Comparison of ENCODE assay signal across 8 mouse cellular contexts in the genomic region with DNA sequence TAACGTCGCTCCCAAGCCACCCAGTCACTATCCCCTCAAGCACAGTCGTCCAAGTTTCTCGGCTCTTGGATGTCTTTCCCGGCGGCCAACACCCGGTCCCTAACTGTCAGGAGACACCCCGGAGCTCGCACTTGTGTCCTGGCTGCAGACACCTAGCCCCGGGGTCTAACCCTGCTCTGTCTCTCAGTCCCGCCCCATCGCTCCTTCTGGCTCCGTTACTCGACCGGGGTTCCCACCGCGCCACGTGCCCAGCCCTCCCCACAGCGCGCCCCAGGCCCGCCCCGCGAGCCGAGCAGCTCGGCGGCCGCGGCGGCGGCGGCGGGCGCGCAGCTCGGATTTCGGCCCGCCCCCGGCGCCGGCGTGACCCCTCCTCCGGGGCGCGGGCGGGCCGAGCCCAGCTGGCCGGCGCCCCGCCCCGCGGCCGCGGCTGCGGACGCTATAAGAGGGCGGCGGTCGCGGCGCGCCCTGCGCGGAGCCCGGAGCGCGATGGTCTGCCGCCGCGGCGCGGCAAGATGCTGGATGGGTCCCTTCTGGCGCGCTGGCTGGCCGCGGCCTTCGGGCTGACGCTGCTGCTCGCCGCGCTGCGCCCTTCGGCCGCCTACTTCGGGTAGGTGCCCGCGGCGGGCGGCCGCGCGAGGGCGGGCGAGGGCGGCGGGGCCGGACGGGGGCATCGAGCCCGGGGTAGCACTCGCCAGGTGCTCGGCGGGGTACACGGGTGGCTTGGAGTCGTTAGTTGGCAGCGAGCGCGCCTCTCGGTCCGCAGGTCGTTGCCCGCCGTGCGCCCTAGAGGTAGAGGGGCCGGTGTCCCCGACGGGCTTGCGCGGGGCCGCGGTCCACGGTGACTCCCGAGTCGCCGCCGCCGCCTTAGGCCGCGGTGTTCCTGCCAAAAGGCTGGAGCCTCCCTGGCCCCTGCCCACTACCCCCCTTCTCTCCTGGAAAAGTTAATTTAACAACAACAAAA. TPM values are rescaled to one million over a fixed set of nuclear protein-coding genes. Genes with fewer than 3 reads are reported as not detected.
DNase-seq lines count a peak whose midpoint lies in the region; ATAC-seq and TF ChIP-seq lines count a peak whose summit lies in the region.

TSS of gene Wnt9a (plus strand) at position 468 of the 961 bp plus-strand sequence.

- no peaks in the 10 kb centered on the region for H3K9me3 ChIP-seq in liver, postnatal 0 days (ENCODE audit: low read length)

- no peak within 1 kb of the TSS; the same call in 1 of the 2 replicates for H3K9ac ChIP-seq in liver, postnatal 0 days (replicated peaks)

- peak within 1 kb of the TSS; percentile 80 for H3K4me2 ChIP-seq in liver, postnatal 0 days (ENCODE audit: low read depth, low read length)

- DNase-seq in left cerebral cortex, adult 2 months (ENCODE audit: extremely low spot score in 1 of 2, low spot score in 2 of 2) = peak in 1 of 2 experiments; percentile 50
- DNase-seq in left cerebral cortex, adult 9 months (ENCODE audit: low spot score in 2 of 2) = no peak
- peak; percentile 90 for DNase-seq in embryo, embryonic 11 days
- peak; percentile 38 for DNase-seq in heart, adult 8-10 months (ENCODE audit: low spot score)
- peak; percentile 63 for DNase-seq in kidney, adult 2 months
- no peak for DNase-seq in liver, postnatal 0 days
- peak; percentile 56 for DNase-seq in ovary, postnatal 14 days (ENCODE audit: low spot score)

- H3K27me3 ChIP-seq in kidney, adult 2 months (replicated peaks; ENCODE audit: control insufficient read depth, insufficient read depth, low read length) = no peaks in the 10 kb centered on the region
- H3K27me3 ChIP-seq in liver, postnatal 0 days (ENCODE audit: insufficient read depth, low read length) = peaks cover 77% of the 10 kb centered on the region

- TF ChIP-seq EP300 in liver, postnatal 0 days (IDR thresholded peaks at IDR 0.05; ENCODE audit: low read depth) = no peak

- H3K36me3 ChIP-seq in kidney, adult 2 months (ENCODE audit: control insufficient read depth, insufficient read depth, low read length) = no peaks in the 10 kb centered on the region
- H3K36me3 ChIP-seq in liver, postnatal 0 days (replicated peaks; ENCODE audit: insufficient read depth, low read length) = no peaks in the 10 kb centered on the region

- WGBS in kidney, adult 2 months = 2% methylated on average over 123 of the region's 128 CpGs
- under 1% methylated on average over 71 of the region's 128 CpGs for WGBS in liver, postnatal 0 days (ENCODE audit: insufficient replicate concordance)

- peak within 1 kb of the TSS; percentile 56 for H3K4me3 ChIP-seq in left cerebral cortex, adult 2 months
- H3K4me3 ChIP-seq in kidney, adult 2 months (ENCODE audit: insufficient read depth, low read depth, low read length) = peak within 1 kb of the TSS; percentile 73
- H3K4me3 ChIP-seq in liver, postnatal 0 days (ENCODE audit: low read depth, low read length) = peak within 1 kb of the TSS; percentile 55

- H3K4me1 ChIP-seq in kidney, adult 2 months (ENCODE audit: control insufficient read depth, insufficient read depth, low read length) = no peaks in the 10 kb centered on the region
- H3K4me1 ChIP-seq in liver, postnatal 0 days (ENCODE audit: insufficient read depth) = peaks cover 6% of the 10 kb centered on the region; the same call in 1 of the 2 replicates

- peak; percentile 70 for ATAC-seq in liver, postnatal 0 days
- no peak for ATAC-seq in megakaryocyte-erythroid progenitor cell, adult 5-6 weeks (replicated peaks; ENCODE audit: low FRiP score, low TSS enrichment, poor library complexity, severe bottlenecking)

- H3K27ac ChIP-seq in left cerebral cortex, adult 2 months = peak within 1 kb of the TSS; percentile 86
- H3K27ac ChIP-seq in kidney, adult 2 months (ENCODE audit: insufficient read depth, low read depth, low read length) = no peak within 1 kb of the TSS
- H3K27ac ChIP-seq in liver, postnatal 0 days (ENCODE audit: low read depth) = no peak within 1 kb of the TSS

- no peak for TF ChIP-seq POLR2A in kidney, adult 2 months (IDR thresholded peaks at IDR 0.05; ENCODE audit: low read depth, low read length)

- no peak for TF ChIP-seq CTCF in left cerebral cortex, adult 2 months (IDR thresholded peaks at IDR 0.05)
- no peak for TF ChIP-seq CTCF in kidney, adult 2 months (conservative IDR thresholded peaks at IDR 0.05; ENCODE audit: insufficient read depth, insufficient read length, low read depth, low read length)
- TF ChIP-seq CTCF in liver, postnatal 0 days (IDR thresholded peaks at IDR 0.05; ENCODE audit: low read depth) = no peak

- intact Hi-C loops in left cerebral cortex, adult 2 months (cut with DNase I) = loop anchor here (2.0 to 5.0 kb wide), 3 partner anchors 24 to 121 kb away; no protein-coding TSS in a partner anchor

RNA-seq across cellular contexts. Expression of gene Wnt9a, which starts in this region (rescaled TPM):
- total RNA-seq in left cerebral cortex, adult 2 months (2021) = 10 to 100 TPM; 12.2 to 19.7 TPM
- 1 to 10 TPM; 4.3 to 4.9 (median 4.6) TPM for total RNA-seq in heart, adult 8-10 months (2022)
- 1.7 and 1.8 TPM in 2 replicates for polyA plus RNA-seq in kidney, adult 2 months (2012; rRNA removed)
- polyA plus RNA-seq in liver, postnatal 0 days (2015; fragmentation: Nextera tagmentation; extraction: Ambion mirVana) = 0.16 and 0.18 TPM in 2 replicates
- not detected in 2 replicates for total RNA-seq in megakaryocyte-erythroid progenitor cell, adult 5-6 weeks (2014; fragmentation: Nextera tagmentation)
- total RNA-seq in megakaryocyte-erythroid progenitor cell, adult 5-6 weeks (2017) = not detected in 2 replicates

Comparison
In these comparisons a context has a peak if more than half of its experiments do, and no peak if none do; other contexts are left out.
1. RNA of gene Wnt9a (total RNA-seq): 12.2 to 19.7 TPM in left cerebral cortex, adult 2 months and 4.3 to 4.9 TPM in heart, adult 8-10 months; not detected in megakaryocyte-erythroid progenitor cell, adult 5-6 weeks; every median in the first group is over 4 times any median in the second.
2. Peak in ATAC-seq, H3K4me3 ChIP-seq and H3K4me2 ChIP-seq in liver, postnatal 0 days; RNA of the gene not detected or under 1 TPM.
3. DNase-seq: peak in embryo, embryonic 11 days (single experiment), heart, adult 8-10 months (single experiment), kidney, adult 2 months (single experiment) and ovary, postnatal 14 days (single experiment); none in left cerebral cortex, adult 9 months (0 of 2) and liver, postnatal 0 days (single experiment).
4. Peak in every context shown above with its lines, with median percentiles within 50 percentile points of each other: H3K4me3 ChIP-seq.